Mouse (Mus musculus): Measurements from ENCODE around the gene Tnni1.

DNA sequence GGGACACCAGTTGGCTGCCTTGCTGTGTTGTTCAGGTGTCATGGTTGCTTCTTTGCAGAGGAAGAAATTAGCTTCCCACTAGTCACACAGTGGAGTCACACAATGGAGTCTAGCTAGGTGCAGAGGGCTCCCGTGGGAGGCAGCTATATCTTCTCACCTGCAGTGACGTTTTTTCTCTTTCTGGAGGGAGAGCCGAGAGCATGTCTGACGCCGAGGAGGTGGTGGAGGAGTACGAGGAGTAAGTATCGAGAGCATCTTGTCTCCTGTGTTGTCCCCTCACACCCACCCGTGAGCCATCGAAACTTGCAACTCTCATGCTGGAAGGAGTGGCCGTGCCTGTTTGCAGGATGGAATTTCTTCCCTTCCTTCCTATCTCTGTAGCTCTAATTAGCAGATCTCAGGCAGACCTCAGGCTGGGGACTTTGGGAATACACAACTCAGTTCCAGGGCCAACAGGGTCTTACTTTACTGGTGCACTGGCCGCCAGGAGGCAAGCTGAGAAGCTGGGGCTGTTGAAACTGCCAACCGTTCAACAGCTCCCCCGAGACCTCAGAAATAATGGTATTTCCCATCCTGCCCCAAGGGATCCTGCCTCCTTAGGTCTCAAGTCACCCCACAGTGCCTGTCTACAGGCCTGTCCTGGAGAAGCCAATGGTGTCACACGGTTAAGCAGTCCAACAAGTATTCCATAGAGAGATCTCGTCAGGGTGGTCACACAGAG, 61.6 kb downstream of the Tnni1 start:
- TF ChIP-seq POLR2A (IDR thresholded peaks at IDR 0.05; ENCODE audit: insufficient read depth, low read length) (no peak), EP300 (IDR thresholded peaks at IDR 0.05; ENCODE audit: insufficient read depth, low read depth, low read length) (no peak), CTCF (IDR thresholded peaks at IDR 0.05; ENCODE audit: low read depth, low read length) (no peak)
